Mouse (Mus musculus) adrenal gland, postnatal 4 days (tissue): ENCODE results near the gene Ovgp1. TPM values are rescaled to one million over a fixed set of nuclear protein-coding genes. Genes with fewer than 3 reads are reported as not detected.
"Not testable (repeated sequence)": the region's sequence is repeated elsewhere in the genome, so short reads cannot be mapped to it uniquely, and the experiment has no call there.

ENCODE experiments used
- DNase-seq, 2 experiments: peaks; one replicate each; pipeline ENCODE4 v3.0.0; 2021 to 2022; ENCODE audit warnings: low spot score in 2 of 2, mixed read lengths in 2 of 2
- long read RNA-seq, 2 experiments: library from polyadenylated mRNA; stranded (forward); transcript quantifications; one replicate each; pipeline ENCODE4 v2.0.0; 2021
- total RNA-seq, 2 experiments: library from RNA; stranded (reverse); gene quantifications; 2 replicates each; pipeline ENCODE4 v1.2.3; 2021

The Ovgp1 gene
- total RNA-seq, result 1 to 10 TPM; 1.7 to 2.0 TPM
- long read RNA-seq, experiment 1, result 0 reads
- long read RNA-seq, experiment 2, result 0 reads

GRCm38 (mm10) chr3:105973411-105973810 lies at the start of gene Ovgp1:
Gene Ovgp1 (plus strand): TSS chr3:105973711.
- no peak for DNase-seq

- DNase-seq, result no peak
These were observed 48.9 kb upstream of the Ovgp1 start for GRCm38 (mm10) chr3:105924616-105925015.

GRCm38 (mm10) chr3:105927561-105928194 lies 45.8 kb upstream of the Ovgp1 start:
- no peak for DNase-seq

- no peak for DNase-seq
These were observed 45.3 kb upstream of the Ovgp1 start for GRCm38 (mm10) chr3:105928195-105928569.

DNA sequence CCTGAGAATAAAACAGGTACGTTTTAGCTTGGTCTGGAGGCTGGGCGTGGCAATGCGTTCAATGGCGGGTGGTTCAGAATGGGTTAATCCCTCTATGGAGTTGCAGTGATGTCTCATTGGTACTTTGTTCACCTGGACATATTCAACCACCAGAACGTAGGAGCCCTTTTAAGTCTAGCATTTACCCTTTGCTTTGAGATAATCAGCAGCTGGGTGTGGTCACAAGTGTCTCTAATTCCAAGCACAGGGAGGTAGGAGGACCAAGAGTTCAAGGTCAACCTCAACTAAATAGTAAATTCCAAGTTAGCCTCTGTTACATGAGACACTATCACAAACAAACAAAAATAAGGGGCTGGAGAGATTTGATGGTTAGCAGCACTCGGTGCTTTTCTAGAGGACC lies 44.7 kb upstream of the Ovgp1 start:
- no peak for DNase-seq

GRCm38 (mm10) chr3:105929821-105930220 lies 43.7 kb upstream of the Ovgp1 start:
- DNase-seq, result no peak

DNA sequence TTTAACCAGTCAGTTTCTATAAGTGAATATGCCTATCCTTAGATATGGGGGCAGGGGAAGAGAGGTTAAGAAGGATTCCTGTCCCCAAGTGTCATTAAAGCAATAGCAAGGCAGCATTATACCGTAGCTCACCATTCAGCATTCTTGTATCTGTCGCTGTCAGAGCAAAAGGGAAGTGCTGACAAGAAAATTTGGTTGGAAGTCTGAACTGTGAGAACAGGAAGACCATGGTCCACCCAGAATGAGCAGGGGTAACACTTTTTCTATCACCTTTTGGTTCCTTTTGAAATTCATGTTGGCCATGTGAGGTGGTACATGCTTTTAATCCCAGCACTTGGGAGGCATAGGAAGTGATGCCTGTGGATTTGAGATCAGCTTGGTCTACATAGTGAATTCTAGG lies 42.4 kb upstream of the Ovgp1 start:
- no peak for DNase-seq

GRCm38 (mm10) chr3:105932240-105933071 lies 41.1 kb upstream of the Ovgp1 start, which contains the start of gene I830077J02Rik:
Gene I830077J02Rik (minus strand): TSS chr3:105932664.
- no peak for DNase-seq

DNA sequence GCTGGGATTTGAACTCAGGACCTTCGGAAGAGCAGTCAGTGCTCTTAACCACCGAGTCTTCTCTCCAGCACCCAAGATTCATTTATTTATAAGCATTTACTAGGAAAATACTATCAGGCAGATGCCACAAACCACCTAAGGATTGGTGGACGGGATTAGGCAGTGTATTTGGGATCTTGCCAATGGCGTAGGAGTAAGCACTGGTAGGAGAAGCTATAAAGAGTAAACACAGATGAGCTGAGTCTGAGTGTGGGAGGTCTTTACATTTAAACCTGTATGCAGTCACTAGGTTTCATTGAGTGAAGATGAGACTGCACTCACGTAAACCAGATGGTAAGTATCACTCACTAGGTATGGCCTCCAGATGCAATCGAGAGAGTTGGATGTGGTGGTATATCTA lies 39.6 kb upstream of the Ovgp1 start:
- no peak for DNase-seq

- DNase-seq, result peak in 1 of 2 experiments; percentile 24
These were observed 38.5 kb upstream of the Ovgp1 start for GRCm38 (mm10) chr3:105935033-105935432.

GRCm38 (mm10) chr3:105936111-105936510 lies 37.4 kb upstream of the Ovgp1 start:
- DNase-seq, result no peak

GRCm38 (mm10) chr3:105951348-105951747 lies 22.2 kb upstream of the Ovgp1 start:
- no peak for DNase-seq

DNA sequence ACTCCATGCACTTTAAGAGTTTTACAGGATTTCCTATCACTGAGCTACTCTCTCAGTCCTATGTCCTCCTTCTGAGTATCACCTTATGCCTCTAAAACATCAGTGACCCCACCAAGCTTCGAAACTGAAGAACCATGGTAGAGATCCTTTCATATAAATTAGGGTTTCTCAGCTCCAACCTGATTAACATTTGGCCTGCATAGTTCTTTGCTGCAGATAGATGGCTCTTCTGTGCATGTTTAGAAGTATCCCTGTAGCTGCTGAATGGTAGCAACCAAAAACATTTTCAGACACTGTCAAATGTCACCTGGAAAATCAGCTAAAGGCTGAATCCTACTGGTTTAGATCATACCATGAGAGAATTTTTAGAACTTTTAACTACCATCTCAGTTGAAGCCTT lies 16.3 kb upstream of the Ovgp1 start:
- DNase-seq, result no peak

GRCm38 (mm10) chr3:105958204-105958603 lies 15.3 kb upstream of the Ovgp1 start:
- DNase-seq, result no peak

- peak; percentile 77 to 94 for DNase-seq
These were observed 14.4 kb upstream of the Ovgp1 start, which contains the start of gene Wdr77 for GRCm38 (mm10) chr3:105958974-105959580. Gene Wdr77 (plus strand): TSS chr3:105959369.

- peak; percentile 4 to 7 for DNase-seq
These were observed 13.9 kb upstream of the Ovgp1 start for GRCm38 (mm10) chr3:105959585-105959984.

- no peak for DNase-seq
These were observed 13.5 kb upstream of the Ovgp1 start, which contains the start of gene Atp5f1 for GRCm38 (mm10) chr3:105959999-105960398. Gene Atp5f1 (minus strand): TSS chr3:105960099.

- no peak for DNase-seq
These were observed 12.8 kb upstream of the Ovgp1 start for GRCm38 (mm10) chr3:105960700-105961099.

GRCm38 (mm10) chr3:105971831-105972446 lies 1.6 kb upstream of the Ovgp1 start:
- no peak for DNase-seq

- DNase-seq, result no peak
These were observed 663 bp downstream of the Ovgp1 start for GRCm38 (mm10) chr3:105974174-105974573.

- not testable (repeated sequence) for DNase-seq
These were observed 16.1 kb downstream of the Ovgp1 start for GRCm38 (mm10) chr3:105989611-105990010.
